Mouse (Mus musculus) embryonic facial prominence, embryonic 14.5 days (tissue): Measurements from ENCODE around the gene Gm39566. TPM values are rescaled to one million over a fixed set of nuclear protein-coding genes. Genes with fewer than 3 reads are reported as not detected.

Experiments
- ATAC-seq: fragments of 200-750 bp; cut with Nextera tagmentation; 2 replicates; pipeline ENCODE4 v1.8.0; 2017; ENCODE audit warnings: low read depth, moderate number of reproducible peaks, moderate TSS enrichment
- DNase-seq: peaks from one replicate; pipeline ENCODE4 v3.0.0-alpha.2; 2015; ENCODE audit warnings: low spot score
- H3K27ac ChIP-seq: fragments of 300-500 bp; sonication (generic); replicated peaks from 2 replicates; pipeline ENCODE4 v1.5.1; 2014; ENCODE audit warnings: low read depth, mild to moderate bottlenecking, low read length, moderate library complexity
- H3K27me3 ChIP-seq: fragments of 300-500 bp; sonication (generic); replicated peaks from 2 replicates; pipeline ENCODE4 v1.6.1; 2014; ENCODE audit warnings: low read length; ENCODE audit not compliant: control insufficient read depth, insufficient read depth
- H3K36me3 ChIP-seq: fragments of 300-500 bp; sonication (generic); 2 replicates; pipeline ENCODE4 v1.6.1; 2014; ENCODE audit warnings: low read length, mixed read lengths; ENCODE audit not compliant: control insufficient read depth, insufficient read depth
- H3K4me1 ChIP-seq: fragments of 300-500 bp; sonication (generic); 2 replicates; pipeline ENCODE4 v1.6.1; 2014; ENCODE audit warnings: antibody characterized with exemption, low read length; ENCODE audit not compliant: control insufficient read depth, insufficient read depth
- H3K4me2 ChIP-seq: fragments of 300-500 bp; sonication (generic); 2 replicates; pipeline ENCODE4 v1.6.1; 2014; ENCODE audit warnings: low read depth, mild to moderate bottlenecking, low read length, moderate library complexity, mixed read lengths
- H3K4me3 ChIP-seq: fragments of 300-500 bp; sonication (generic); 2 replicates; pipeline ENCODE4 v1.5.1; 2014; ENCODE audit warnings: low read depth, mild to moderate bottlenecking, low read length
- H3K9ac ChIP-seq: fragments of 300-500 bp; sonication (generic); 2 replicates; pipeline ENCODE4 v1.6.1; 2014; ENCODE audit warnings: low read depth, mild to moderate bottlenecking, low read length, moderate library complexity, mixed read lengths
- H3K9me3 ChIP-seq: fragments of 300-500 bp; sonication (generic); 2 replicates; pipeline ENCODE4 v1.6.1; 2016; ENCODE audit warnings: low read length; ENCODE audit not compliant: control insufficient read depth
- WGBS: fragments of 180-500 bp; shearing (Covaris S2); extraction: QIAGEN DNeasy Blood & Tissue Kit; methylation state at CpG from one replicate; pipeline ENCODE4 v1.1.7; 2014; 5-methylcytosine and 5-hydroxymethylcytosine counted together
- polyA plus RNA-seq: library from polyadenylated mRNA; unstranded; fragments of >200 nt; fragmentation: Nextera tagmentation; extraction: Ambion mirVana; gene quantifications from 2 replicates; pipeline ENCODE4 v1.2.1, GENCODE M21; 2014

The Gm39566 gene
- polyA plus RNA-seq, 1 experiment from 2014 or later, result not detected

GRCm38 (mm10) chr11:69778985-69779384, 36.1 kb downstream of the Gm39566 start:
- Histone ChIP-seq H3K4me2 (no peak overlapping the region), H3K4me3 (no peak overlapping the region), H3K4me1 (no peaks in the 10 kb centered on the region; the same call in 1 of the 2 replicates), H3K36me3 (peaks cover 22% of the 10 kb centered on the region), H3K9me3 (no peaks in the 10 kb centered on the region), H3K27ac (no peak overlapping the region), H3K9ac (no peak overlapping the region), H3K27me3 (no peaks in the 10 kb centered on the region)
- ATAC-seq (no peak), DNase-seq (no peak)
- 38% methylated on average over 7 of the region's 7 CpGs for WGBS

GRCm38 (mm10) chr11:69778258-69778982, 36.7 kb downstream of the Gm39566 start:
- Histone ChIP-seq H3K9me3 (no peaks in the 10 kb centered on the region), H3K4me1 (no peaks in the 10 kb centered on the region; the same call in 1 of the 2 replicates), H3K4me3 (no peak overlapping the region), H3K4me2 (no peak overlapping the region), H3K27me3 (no peaks in the 10 kb centered on the region), H3K9ac (no peak overlapping the region), H3K36me3 (peaks cover 22% of the 10 kb centered on the region), H3K27ac (no peak overlapping the region)
- ATAC-seq (peak; percentile 41), DNase-seq (peak; percentile 56)
- 65% methylated on average over 19 of the region's 23 CpGs for WGBS

GRCm38 (mm10) chr11:69777504-69778257, 37.4 kb downstream of the Gm39566 start:
- Histone ChIP-seq H3K9ac (no peak overlapping the region), H3K27ac (no peak overlapping the region), H3K4me3 (no peak overlapping the region), H3K36me3 (peaks cover 29% of the 10 kb centered on the region), H3K27me3 (no peaks in the 10 kb centered on the region), H3K4me1 (no peaks in the 10 kb centered on the region; the same call in 1 of the 2 replicates), H3K9me3 (no peaks in the 10 kb centered on the region), H3K4me2 (no peak overlapping the region)
- ATAC-seq (no peak), DNase-seq (no peak)
- 57% methylated on average over 20 of the region's 26 CpGs for WGBS

GRCm38 (mm10) chr11:69776488-69776887, 38.6 kb downstream of the Gm39566 start:
- Histone ChIP-seq H3K27ac (no peak overlapping the region), H3K4me3 (no peak overlapping the region), H3K4me2 (no peak overlapping the region), H3K9ac (no peak overlapping the region), H3K9me3 (no peaks in the 10 kb centered on the region), H3K27me3 (no peaks in the 10 kb centered on the region), H3K36me3 (peaks cover 29% of the 10 kb centered on the region), H3K4me1 (no peaks in the 10 kb centered on the region; the same call in 1 of the 2 replicates)
- DNase-seq (no peak), ATAC-seq (no peak)
- 81% methylated on average over 20 of the region's 20 CpGs for WGBS

GRCm38 (mm10) chr11:69775716-69776115, 39.4 kb downstream of the Gm39566 start:
- Histone ChIP-seq H3K4me3 (no peak overlapping the region), H3K36me3 (peaks cover 29% of the 10 kb centered on the region), H3K9ac (0 out of 2 replicates have a peak overlapping the region, but pooled peaks have one; percentile 8), H3K4me2 (no peak overlapping the region), H3K27ac (no peak overlapping the region), H3K27me3 (no peaks in the 10 kb centered on the region), H3K9me3 (no peaks in the 10 kb centered on the region), H3K4me1 (no peaks in the 10 kb centered on the region; the same call in 1 of the 2 replicates)
- 74% methylated on average over 10 of the region's 10 CpGs for WGBS
- DNase-seq (no peak), ATAC-seq (no peak)

- no peaks in the 10 kb centered on the region for H3K27me3 ChIP-seq
- 49% methylated on average over 5 of the region's 5 CpGs for WGBS
- ATAC-seq (no peak), DNase-seq (no peak)
- no peak overlapping the region for H3K27ac ChIP-seq
- H3K36me3 ChIP-seq, result peaks cover 29% of the 10 kb centered on the region
- no peak overlapping the region for H3K9ac ChIP-seq
- no peak overlapping the region for H3K4me3 ChIP-seq
- H3K4me1 ChIP-seq, result no peaks in the 10 kb centered on the region; the same call in 1 of the 2 replicates
- no peaks in the 10 kb centered on the region for H3K9me3 ChIP-seq
- H3K4me2 ChIP-seq, result no peak overlapping the region
These were observed 40.1 kb downstream of the Gm39566 start for GRCm38 (mm10) chr11:69774961-69775360.

GRCm38 (mm10) chr11:69767625-69767909, 47.5 kb downstream of the Gm39566 start:
- ATAC-seq, result no peak
- H3K4me1 ChIP-seq, result no peaks in the 10 kb centered on the region
- no peak for DNase-seq
- H3K9ac ChIP-seq, result no peak overlapping the region
- H3K27ac ChIP-seq, result 0 out of 2 replicates have a peak overlapping the region, but pooled peaks have one; percentile 93
- H3K27me3 ChIP-seq, result no peaks in the 10 kb centered on the region
- H3K9me3 ChIP-seq, result no peaks in the 10 kb centered on the region
- WGBS, result 58% methylated on average over 4 of the region's 4 CpGs
- no peak overlapping the region for H3K4me3 ChIP-seq
- H3K36me3 ChIP-seq, result no peaks in the 10 kb centered on the region
- peak overlapping the region; percentile 68; the same call in 1 of the 2 replicates for H3K4me2 ChIP-seq

- 51% methylated on average over 13 of the region's 13 CpGs for WGBS
- ATAC-seq (no peak), DNase-seq (no peak)
- H3K4me3 ChIP-seq, result peak overlapping the region; percentile 92
- H3K9ac ChIP-seq, result peak overlapping the region; percentile 98
- no peaks in the 10 kb centered on the region for H3K4me1 ChIP-seq
- H3K27ac ChIP-seq, result peak overlapping the region; percentile 93; the same call in 1 of the 2 replicates
- H3K27me3 ChIP-seq, result no peaks in the 10 kb centered on the region
- no peaks in the 10 kb centered on the region for H3K36me3 ChIP-seq
- no peaks in the 10 kb centered on the region for H3K9me3 ChIP-seq
- peak overlapping the region; percentile 68 for H3K4me2 ChIP-seq
These were observed 48.0 kb downstream of the Gm39566 start for GRCm38 (mm10) chr11:69766872-69767624.
